Mouse (Mus musculus) intestine, embryonic 14.5 days (tissue): ENCODE results near the gene Fam185a. TPM values are rescaled to one million over a fixed set of nuclear protein-coding genes. Genes with fewer than 3 reads are reported as not detected.

Experiments used
- ATAC-seq: fragments of 200-750 bp; cut with Nextera tagmentation; replicated peaks from 2 replicates; pipeline ENCODE4 v1.8.0; 2017; ENCODE audit warnings: low read depth, moderate number of reproducible peaks, moderate TSS enrichment, moderate library complexity; ENCODE audit not compliant: low FRiP score, low TSS enrichment
- DNase-seq: peaks from one replicate; pipeline ENCODE4 v3.0.0-alpha.2; 2018; ENCODE audit warnings: low spot score
- H3K27ac ChIP-seq: fragments of 300-500 bp; sonication (generic); 2 replicates; pipeline ENCODE4 v1.5.1; 2014; ENCODE audit warnings: low read depth, mild to moderate bottlenecking, control low read depth
- H3K27me3 ChIP-seq: fragments of 300-500 bp; sonication (generic); replicated peaks from 2 replicates; pipeline ENCODE4 v1.6.1; 2014; ENCODE audit warnings: low read length, control low read depth; ENCODE audit not compliant: control insufficient read depth, insufficient read depth
- H3K36me3 ChIP-seq: fragments of 300-500 bp; sonication (generic); 2 replicates; pipeline ENCODE4 v1.6.1; 2014; ENCODE audit warnings: low read length, control low read depth; ENCODE audit not compliant: control insufficient read depth, insufficient read depth
- H3K4me1 ChIP-seq: fragments of 300-500 bp; sonication (generic); replicated peaks from 2 replicates; pipeline ENCODE4 v1.6.1; 2014; ENCODE audit warnings: low read length, control low read depth, mixed read lengths; ENCODE audit not compliant: control insufficient read depth, insufficient read depth
- H3K4me2 ChIP-seq: fragments of 300-500 bp; sonication (generic); 2 replicates; pipeline ENCODE4 v1.6.1; 2014; ENCODE audit warnings: low read length
- H3K4me3 ChIP-seq: fragments of 300-500 bp; sonication (generic); 2 replicates; pipeline ENCODE4 v1.5.1; 2014; ENCODE audit warnings: low read depth, low read length, control low read depth, mixed read lengths
- H3K9ac ChIP-seq: fragments of 300-500 bp; sonication (generic); 2 replicates; pipeline ENCODE4 v1.6.1; 2014; ENCODE audit warnings: mild to moderate bottlenecking, low read length
- H3K9me3 ChIP-seq: fragments of 300-500 bp; sonication (generic); 2 replicates; pipeline ENCODE4 v1.6.1; 2016; ENCODE audit warnings: low read length, control low read depth; ENCODE audit not compliant: control insufficient read depth
- WGBS: fragments of 180-500 bp; shearing (Covaris S2); extraction: QIAGEN DNeasy Blood & Tissue Kit; methylation state at CpG from one replicate; pipeline ENCODE4 v1.1.7; 2014; 5-methylcytosine and 5-hydroxymethylcytosine counted together
- polyA plus RNA-seq: library from polyadenylated mRNA; unstranded; fragments of >200 nt; fragmentation: Nextera tagmentation; extraction: Ambion mirVana; gene quantifications from 2 replicates; pipeline ENCODE4 v1.2.1, GENCODE M21; 2014

The Fam185a gene
- polyA plus RNA-seq, 1 experiment from 2014 or later = 11.1 TPM

DNA sequence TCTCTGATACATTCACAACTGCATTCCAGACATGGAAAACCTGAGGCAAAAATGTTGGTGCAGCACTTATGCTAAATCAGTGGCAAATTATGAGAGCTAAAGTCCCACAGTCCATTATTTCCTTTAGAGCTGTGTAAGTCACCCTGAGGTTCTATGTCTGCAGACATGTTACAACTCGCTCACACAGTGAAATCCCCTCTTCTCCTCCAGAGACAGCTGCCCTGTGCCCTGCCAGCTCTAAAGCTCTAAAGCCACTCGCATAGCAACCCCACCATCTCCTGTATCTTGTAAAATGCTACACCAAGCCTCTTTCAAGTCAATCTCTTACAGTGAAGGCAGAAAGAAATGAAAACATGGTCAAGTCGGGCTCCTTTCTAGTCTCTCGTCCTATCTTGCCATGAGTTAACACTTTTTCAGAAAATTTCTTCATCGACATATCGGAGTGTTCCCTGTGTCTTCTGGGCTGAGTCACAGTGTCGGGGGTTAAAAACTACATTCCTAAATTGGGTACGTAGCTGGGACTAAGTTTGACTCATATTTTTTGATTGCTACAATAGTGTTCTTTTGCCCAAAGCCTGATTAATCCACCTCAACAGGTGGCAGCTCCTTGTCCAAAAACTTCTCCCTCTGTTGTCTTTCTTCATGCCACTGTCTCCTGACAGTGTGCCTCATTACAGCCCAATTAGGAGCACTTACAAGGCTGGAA lies 68.7 kb downstream of the Fam185a start:
- WGBS = 86% methylated on average over 8 of the region's 8 CpGs

DNA sequence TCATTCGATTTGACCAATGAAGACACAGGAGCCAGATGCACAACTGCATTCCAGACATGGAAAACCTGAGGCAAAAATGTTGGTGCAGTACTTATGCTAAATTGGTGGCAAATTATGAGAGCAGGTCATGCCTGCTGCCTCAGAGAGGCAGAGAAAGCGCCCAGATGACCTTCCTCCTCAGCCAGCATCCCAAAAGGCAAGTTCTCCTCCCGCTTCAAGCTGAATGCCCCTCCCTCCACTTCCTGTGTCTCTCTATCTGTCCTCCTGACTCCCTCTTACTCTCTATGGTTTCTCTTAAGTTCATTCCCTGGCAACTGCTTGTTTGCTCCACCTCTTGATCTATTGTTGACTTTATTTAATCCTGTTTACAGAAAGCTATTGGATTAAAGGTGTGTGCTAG lies 70.0 kb downstream of the Fam185a start:
- DNase-seq (no peak), ATAC-seq (no peak)
- Histone ChIP-seq H3K27ac (no peak overlapping the region), H3K4me2 (no peak overlapping the region), H3K27me3 (no peaks in the 10 kb centered on the region), H3K36me3 (no peaks in the 10 kb centered on the region), H3K4me3 (no peak overlapping the region), H3K9me3 (no peaks in the 10 kb centered on the region), H3K4me1 (peaks cover 2% of the 10 kb centered on the region; the same call in 1 of the 2 replicates), H3K9ac (no peak overlapping the region)
- 52% methylated on average over 3 of the region's 3 CpGs for WGBS

More for the DNA sequence above, 68.7 kb downstream of the Fam185a start:
- no peak overlapping the region for H3K4me2 ChIP-seq
- ATAC-seq (no peak), DNase-seq (no peak)
- H3K36me3 ChIP-seq = no peaks in the 10 kb centered on the region
- no peaks in the 10 kb centered on the region for H3K9me3 ChIP-seq
- no peaks in the 10 kb centered on the region for H3K27me3 ChIP-seq
- H3K4me1 ChIP-seq = peaks cover 7% of the 10 kb centered on the region; the same call in 1 of the 2 replicates
- H3K27ac ChIP-seq = no peak overlapping the region
- no peak overlapping the region for H3K4me3 ChIP-seq
- H3K9ac ChIP-seq = no peak overlapping the region

- Histone ChIP-seq H3K4me3 (no peak overlapping the region), H3K4me1 (peaks cover 13% of the 10 kb centered on the region; the same call in 1 of the 2 replicates), H3K36me3 (no peaks in the 10 kb centered on the region), H3K27ac (peak overlapping the region; percentile 29; the same call in 1 of the 2 replicates), H3K9ac (no peak overlapping the region), H3K4me2 (no peak overlapping the region), H3K27me3 (no peaks in the 10 kb centered on the region), H3K9me3 (no peaks in the 10 kb centered on the region)
- 60% methylated on average over 6 of the region's 6 CpGs for WGBS
- no peak for ATAC-seq
- no peak for DNase-seq
These were observed 71.6 kb downstream of the Fam185a start for GRCm38 (mm10) chr5:21496321-21496720.

DNA sequence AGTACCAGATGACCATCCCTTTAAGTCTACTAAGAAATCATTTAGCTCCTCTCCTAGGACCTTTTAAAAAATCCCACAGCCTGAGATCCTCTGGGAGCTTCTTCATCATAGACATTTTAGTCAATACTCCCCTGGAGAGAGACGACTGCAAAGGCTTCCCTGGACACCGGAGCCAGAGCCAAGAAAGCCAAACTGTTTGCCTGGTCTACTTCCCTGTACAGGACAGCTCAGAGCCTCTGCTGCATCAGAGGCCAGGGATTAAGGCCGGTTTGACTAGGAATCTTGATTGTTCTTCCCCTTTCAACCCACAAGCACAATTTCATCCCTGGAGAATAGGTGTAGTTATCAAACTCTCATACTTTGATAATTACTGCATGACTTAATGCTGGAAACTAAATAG lies 72.1 kb downstream of the Fam185a start:
- DNase-seq (no peak), ATAC-seq (no peak)
- WGBS = 61% methylated on average over 3 of the region's 3 CpGs
- H3K4me1 ChIP-seq = peaks cover 16% of the 10 kb centered on the region; the same call in 1 of the 2 replicates
- no peak overlapping the region for H3K4me3 ChIP-seq
- H3K4me2 ChIP-seq = no peak overlapping the region
- no peaks in the 10 kb centered on the region for H3K27me3 ChIP-seq
- H3K9ac ChIP-seq = no peak overlapping the region
- peak overlapping the region; percentile 29 for H3K27ac ChIP-seq
- no peaks in the 10 kb centered on the region for H3K9me3 ChIP-seq
- H3K36me3 ChIP-seq = no peaks in the 10 kb centered on the region

GRCm38 (mm10) chr5:21498490-21498889 lies 73.7 kb downstream of the Fam185a start:
- no peaks in the 10 kb centered on the region for H3K36me3 ChIP-seq
- no peaks in the 10 kb centered on the region for H3K9me3 ChIP-seq
- no peak overlapping the region for H3K27ac ChIP-seq
- no peak overlapping the region for H3K4me3 ChIP-seq
- no peaks in the 10 kb centered on the region for H3K27me3 ChIP-seq
- DNase-seq (no peak), ATAC-seq (no peak)
- no peak overlapping the region for H3K4me2 ChIP-seq
- WGBS = 79% methylated on average over 2 of the region's 2 CpGs
- peaks cover 16% of the 10 kb centered on the region; the same call in 1 of the 2 replicates for H3K4me1 ChIP-seq
- no peak overlapping the region for H3K9ac ChIP-seq

DNA sequence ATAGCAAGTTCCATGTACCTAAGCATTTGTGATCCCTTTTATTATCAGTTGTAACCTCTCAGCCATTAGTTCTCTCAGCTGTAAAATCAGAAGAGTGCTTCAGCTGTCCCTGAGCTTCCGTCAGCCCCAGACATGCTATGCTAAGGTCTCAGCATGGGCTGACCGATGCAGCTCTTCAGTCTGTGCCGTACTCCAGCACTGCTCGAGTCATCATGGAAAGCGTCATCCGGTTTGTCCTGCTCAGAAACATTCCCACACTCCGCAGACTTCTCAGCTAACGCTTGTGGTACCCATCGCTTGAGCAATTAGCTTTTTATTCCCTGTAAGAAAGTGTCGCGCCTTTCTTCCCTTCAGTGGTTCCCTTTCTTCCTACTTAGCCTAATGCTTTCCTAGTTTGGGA lies 74.2 kb downstream of the Fam185a start:
- Histone ChIP-seq H3K4me2 (no peak overlapping the region), H3K4me1 (peaks cover 16% of the 10 kb centered on the region; the same call in 1 of the 2 replicates), H3K36me3 (no peaks in the 10 kb centered on the region), H3K9ac (no peak overlapping the region), H3K4me3 (no peak overlapping the region), H3K27ac (no peak overlapping the region), H3K27me3 (no peaks in the 10 kb centered on the region), H3K9me3 (no peaks in the 10 kb centered on the region)
- DNase-seq (no peak), ATAC-seq (no peak)
- 68% methylated on average over 11 of the region's 11 CpGs for WGBS

DNA sequence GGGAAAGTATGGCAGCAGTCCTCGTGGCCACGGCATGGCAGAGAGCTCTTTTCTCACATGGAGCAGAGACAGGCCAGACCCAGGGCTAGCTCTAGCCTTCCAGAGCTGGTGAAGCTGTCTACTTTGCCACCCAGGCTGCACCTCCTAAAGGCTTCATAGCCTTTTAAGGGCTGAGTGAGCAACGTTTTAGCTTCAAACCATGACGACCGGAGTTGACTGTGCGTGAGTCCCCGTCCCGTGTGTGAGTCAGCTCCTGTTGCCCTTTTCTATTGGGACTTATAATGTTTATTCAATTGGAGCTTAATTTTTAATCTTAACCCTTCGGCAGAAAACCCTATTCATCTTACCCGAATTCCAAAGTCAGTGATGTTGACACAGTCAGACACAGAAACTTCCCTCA lies 75.4 kb downstream of the Fam185a start:
- Histone ChIP-seq H3K27ac (0 out of 2 replicates have a peak overlapping the region, but pooled peaks have one; percentile 4), H3K9me3 (no peaks in the 10 kb centered on the region), H3K4me1 (peaks cover 16% of the 10 kb centered on the region; the same call in 1 of the 2 replicates), H3K36me3 (no peaks in the 10 kb centered on the region), H3K9ac (no peak overlapping the region), H3K4me2 (no peak overlapping the region), H3K4me3 (no peak overlapping the region), H3K27me3 (no peaks in the 10 kb centered on the region)
- ATAC-seq = no peak
- WGBS = 58% methylated on average over 10 of the region's 10 CpGs
- DNase-seq = no peak

GRCm38 (mm10) chr5:21500941-21501340 lies 76.2 kb downstream of the Fam185a start:
- ATAC-seq (no peak), DNase-seq (no peak)
- H3K36me3 ChIP-seq = no peaks in the 10 kb centered on the region
- peak overlapping the region; percentile 62 for H3K27ac ChIP-seq
- 63% methylated on average over 2 of the region's 2 CpGs for WGBS
- H3K4me3 ChIP-seq = no peak overlapping the region
- no peaks in the 10 kb centered on the region for H3K9me3 ChIP-seq
- H3K27me3 ChIP-seq = no peaks in the 10 kb centered on the region
- H3K4me1 ChIP-seq = peaks cover 16% of the 10 kb centered on the region; the same call in 1 of the 2 replicates
- H3K9ac ChIP-seq = no peak overlapping the region
- 0 out of 2 replicates have a peak overlapping the region, but pooled peaks have one; percentile 6 for H3K4me2 ChIP-seq
